Mouse (Mus musculus): ENCODE results near the gene Dmac2.

Dmac2 gene

DNA sequence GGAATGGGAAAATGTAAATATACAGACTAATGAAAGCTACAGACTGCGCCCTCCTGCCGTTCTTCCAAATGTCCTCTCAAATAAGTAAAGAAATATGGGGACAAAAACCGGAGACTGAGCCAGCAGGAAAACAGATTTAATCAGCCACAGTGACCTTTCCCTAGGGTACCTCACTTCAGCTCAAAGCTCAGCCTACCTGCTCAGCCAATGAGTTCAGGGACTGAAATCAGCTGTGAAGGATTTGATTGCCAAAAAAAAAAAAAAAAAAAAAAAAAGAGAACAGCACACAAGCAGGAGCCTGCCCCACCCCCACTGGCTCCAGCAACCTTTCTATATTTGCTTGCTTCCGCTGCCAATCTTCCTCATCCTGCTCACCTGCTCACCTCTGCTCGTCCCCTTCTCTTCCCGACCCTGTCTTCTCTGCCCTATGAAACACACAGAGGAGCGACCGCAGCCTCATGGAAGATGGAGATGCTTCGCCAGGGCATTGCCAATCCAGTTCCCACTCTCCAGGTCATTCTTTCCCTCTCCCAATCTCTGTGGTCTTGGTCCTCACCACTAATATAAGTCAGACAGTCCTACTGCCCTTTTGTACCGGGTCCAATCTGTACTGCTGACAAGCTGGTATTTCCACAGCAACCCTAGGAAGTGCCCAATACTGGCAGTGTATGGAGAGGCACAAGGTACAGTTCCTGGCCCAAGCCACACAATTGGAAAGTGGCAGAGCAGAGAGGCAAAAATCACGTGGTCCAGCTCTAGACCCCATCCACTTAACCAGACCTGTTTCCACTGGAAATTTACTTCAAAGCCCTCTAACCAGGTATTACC, 36.6 kb downstream of the Dmac2 start:
- peak; percentile 82 to 83 for DNase-seq

DNA sequence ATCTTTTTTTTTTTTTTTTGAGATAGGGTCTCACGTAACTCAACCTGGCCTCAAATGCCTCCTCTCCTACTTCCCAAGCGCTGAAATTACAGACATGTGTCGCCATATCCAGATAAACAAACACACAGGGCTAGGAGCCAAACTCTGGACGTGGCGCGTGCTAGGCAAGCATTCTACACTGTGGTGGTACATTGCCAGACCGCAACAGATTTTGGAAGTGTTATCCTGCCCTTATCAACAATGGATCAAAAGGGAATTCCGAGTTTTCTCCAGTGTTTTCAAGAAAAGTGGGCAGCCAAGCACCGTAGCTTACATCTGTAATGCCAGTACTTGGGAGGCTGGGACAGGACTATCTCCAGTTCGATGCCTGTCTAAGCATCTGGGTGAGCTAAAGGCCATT, 38.6 kb downstream of the Dmac2 start:
- peak in 1 of 2 experiments; percentile 52 for DNase-seq

DNA sequence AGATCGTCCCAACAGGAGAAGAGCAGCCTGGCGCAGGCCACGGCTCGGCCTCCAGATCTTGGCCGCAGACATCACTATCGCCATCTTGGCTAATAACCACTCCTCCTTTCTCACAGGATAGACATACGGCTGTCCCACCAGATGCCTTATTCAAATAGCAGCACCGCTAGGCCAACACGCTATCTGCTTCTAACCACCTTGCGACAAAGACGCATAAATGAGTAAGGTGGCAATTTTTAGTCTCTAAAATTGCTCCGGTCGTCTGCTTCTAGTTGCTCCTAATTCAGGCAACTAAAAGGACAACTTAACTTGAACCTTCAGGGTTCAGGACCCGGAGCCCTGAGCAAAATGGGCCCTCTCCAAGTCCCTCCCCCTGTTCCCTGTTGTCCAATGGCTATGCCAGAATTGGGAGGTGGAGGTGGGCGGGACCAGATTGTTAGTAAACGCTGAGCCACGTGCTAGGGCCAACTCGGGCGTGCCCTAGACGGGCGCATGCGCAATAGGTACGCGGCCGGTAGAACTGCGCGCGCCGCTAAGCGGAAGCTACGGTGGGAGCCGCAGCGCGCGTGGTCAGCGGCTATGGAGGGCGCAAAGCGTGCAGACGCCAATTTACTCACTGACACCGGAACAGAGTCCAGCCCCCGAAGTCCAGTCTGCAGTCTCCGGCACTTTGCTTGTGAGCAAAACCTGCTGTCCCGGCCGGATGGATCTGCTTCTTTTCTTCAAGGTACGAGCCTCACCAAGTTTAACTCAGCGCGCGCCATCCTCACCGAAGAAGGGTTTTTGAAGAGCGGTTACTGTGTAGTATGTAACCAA, 39.7 kb downstream of the Dmac2 start, which contains the start of the genes Bckdha and Exosc5:
Gene Bckdha (minus strand): TSS at position 325 of the 816 bp plus-strand sequence.
Gene Exosc5 (plus strand): TSS at position 508 of the 816 bp plus-strand sequence.
- DNase-seq, result peak; percentile 99 to 100

DNA sequence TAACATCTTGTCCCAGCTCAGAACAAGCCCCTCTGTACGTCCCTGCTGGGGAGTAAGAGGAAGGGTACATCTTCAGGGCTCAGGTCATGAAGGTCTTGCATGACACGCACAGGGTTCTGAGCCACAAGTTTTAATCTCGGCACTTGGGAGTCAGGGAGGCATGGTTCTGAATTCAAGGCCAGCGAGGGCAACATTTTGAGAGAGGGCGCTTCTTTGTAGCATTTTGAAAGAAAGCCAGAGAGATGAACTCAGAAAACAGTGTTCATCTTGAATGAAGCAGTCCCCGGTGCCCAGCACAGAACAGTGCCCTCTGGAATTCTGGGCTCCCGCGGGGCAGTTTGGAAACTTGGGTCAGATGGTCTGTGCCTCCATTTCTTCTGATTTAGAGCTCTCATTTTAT, 47.2 kb downstream of the Dmac2 start:
- no peak for DNase-seq

DNA sequence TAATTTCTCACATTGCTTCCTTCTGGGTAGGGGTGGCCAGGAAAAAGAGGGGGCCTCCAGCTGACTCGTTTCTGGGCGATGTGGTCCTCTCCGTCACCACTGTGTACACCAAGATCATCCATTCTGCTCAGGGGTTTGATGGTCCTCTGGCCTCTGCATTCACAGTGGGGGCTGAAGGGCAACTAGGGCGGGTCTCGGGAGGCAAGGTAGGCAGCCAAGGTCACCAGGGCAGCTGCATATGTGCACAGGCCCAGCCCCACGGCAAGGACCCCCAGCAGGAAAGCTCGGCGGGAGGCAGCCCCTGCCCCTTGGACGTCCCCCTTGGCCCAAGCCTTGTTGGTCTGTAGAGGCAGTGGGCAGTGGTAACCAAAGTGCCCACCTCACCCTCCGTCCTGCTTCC, 49.9 kb downstream of the Dmac2 start:
- DNase-seq, result no peak

DNA sequence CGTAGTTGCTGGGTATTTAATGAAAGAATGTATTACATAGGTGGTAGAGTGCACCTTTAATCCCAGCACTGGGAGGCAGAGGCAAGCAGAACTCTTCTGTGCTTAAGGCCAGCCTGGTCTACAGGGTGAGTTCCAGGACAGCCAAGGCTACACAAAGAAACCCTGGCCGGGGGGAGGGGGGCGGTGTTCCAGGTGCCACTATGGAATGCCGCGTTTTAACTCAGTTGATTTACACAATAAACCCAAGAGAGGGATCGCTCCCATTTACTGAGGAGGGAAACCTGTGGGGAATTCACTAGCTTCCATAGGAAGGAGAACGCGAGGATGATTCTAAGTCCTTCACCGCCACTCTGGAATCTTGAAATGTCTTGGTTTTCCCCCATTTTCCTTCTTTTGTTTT, 50.4 kb downstream of the Dmac2 start:
- no peak for DNase-seq

DNA sequence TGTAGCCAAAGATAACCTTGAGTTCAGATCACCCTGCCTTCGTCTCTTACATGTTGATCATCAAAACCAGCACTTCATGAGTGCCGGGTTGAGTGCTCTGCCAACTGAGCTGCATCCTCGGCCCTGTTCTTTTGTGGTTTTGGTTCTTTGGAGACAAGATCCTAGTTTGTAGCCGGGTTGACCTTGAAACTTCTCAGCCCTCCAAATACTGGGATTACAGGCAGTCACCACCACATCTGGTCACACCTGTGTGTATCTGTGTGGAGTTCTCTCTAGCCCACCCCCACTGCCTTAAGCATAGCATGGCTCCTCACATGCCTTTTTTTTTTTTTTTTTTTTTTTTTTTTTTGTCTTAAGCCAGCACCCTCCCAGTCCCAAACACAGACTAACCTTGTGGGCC, 50.9 kb downstream of the Dmac2 start:
- DNase-seq, result no peak

DNA sequence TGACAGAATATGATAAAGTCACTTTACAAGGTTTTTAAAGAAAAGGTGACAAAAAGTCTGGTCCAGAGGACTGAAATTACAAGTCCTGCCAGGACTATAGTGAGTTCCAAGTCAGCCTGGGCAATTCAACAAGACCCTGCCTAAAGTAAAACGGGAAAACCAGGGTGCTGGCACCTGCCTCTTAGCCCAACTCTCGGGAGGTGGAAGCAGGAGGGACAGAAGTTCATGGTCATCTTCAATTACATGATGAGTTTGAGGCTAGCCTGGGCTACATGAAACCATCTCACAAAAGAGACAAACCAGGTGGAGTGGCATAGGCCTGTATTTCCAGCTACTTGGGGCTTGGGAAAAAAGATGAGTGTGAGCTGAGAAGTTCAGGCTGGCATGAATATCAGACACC, 52.5 kb downstream of the Dmac2 start:
- DNase-seq, result no peak

DNA sequence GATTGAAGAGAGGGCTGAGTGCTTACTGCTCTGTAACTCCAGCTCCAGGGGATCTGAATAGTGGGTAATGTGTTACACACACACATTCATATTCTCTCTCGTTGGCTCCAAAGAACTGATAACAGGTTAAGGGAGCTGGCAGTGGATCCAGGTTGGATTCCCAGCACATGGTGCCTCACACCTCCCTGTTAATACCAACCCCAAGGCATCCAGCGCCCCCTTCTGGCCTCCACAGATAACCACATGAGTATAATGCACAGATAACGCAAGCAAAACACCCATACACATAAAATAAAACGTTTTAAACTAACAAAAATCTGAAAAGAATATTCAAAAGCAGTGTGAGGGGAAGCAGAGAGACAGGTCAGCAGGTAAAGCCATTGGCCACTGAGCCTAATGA, 53.2 kb downstream of the Dmac2 start:
- DNase-seq, result no peak

DNA sequence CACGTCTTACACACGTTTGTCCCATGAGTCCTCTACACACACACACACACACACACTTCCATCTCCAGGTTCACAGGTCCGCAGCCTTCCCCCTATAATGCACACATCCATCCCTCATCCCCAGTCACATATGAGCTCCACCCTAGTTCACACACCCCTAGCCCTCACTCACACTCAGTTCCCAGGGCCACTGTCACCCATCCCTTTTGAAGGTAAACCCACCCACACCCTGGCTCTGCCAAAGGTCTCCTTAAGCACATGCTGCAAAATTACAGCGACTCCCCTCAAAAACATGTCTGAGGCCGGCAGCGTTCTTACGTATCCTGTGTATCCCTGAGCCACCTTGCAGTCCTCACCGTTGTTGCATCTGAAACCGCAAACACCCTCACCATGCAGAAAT, 55.1 kb downstream of the Dmac2 start:
- no peak for DNase-seq

DNA sequence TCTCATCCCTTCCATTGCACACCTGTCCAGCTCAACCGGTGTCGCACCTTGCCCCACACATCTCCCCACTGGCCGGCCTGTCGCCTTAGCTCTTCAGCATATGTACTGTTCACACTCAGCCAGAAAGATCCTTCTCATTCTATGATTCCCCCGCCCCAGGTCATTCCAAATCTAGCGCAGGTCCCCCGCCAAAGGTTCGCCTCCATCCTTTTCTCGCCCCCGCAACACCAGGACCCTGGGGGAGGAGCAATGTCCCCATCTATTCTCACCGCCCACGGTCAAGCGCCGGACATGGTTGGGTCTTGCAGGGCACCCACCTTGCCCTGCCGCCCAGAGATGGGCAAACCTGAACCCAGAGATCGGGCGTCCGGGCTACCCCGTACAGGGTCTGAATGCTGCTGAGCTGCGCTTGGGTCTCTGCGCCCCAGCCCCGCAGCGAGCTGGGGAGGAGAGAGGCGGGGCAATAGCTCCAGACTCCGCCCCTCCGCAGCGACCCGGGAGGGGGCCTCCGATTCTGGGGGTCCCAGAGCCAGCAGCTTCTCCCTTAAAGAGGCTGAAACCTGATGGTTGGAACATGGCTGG, 55.6 kb downstream of the Dmac2 start, which contains the start of gene Tmem91:
Gene Tmem91 (minus strand): TSS at position 448 of the 582 bp plus-strand sequence.
- DNase-seq, result no peak
